Mouse (Mus musculus): ENCODE data around the gene Raver2. TPM values are rescaled to one million over a fixed set of nuclear protein-coding genes. Genes with fewer than 3 reads are reported as not detected.

The Raver2 gene
- polyA plus RNA-seq, 1 experiment, result 0.04 TPM

DNA sequence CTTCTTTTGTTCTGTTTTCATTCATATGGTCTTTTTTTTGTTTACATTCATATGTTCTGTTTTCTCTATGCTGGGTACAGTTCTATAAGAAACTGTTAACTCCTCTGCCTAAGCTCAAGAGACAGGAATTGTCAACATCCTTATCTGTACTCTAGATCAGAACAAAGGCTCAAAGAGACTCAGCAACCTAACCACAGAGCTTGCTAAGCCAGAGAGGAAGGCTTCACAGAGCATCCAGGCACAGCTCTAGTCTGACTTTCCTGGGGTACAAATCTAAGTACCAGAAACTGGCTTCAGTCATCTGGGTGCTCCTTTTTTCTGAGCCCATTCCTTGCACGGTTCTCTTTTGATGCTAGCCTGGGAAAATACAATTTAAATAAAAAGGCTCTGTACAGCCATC lies 99.0 kb downstream of the Raver2 start:
- Histone ChIP-seq H3K36me3 (ENCODE audit: control insufficient read depth, insufficient read depth) (peaks cover 27% of the 10 kb centered on the region), H3K4me3 (no peak overlapping the region), H3K79me2 (ENCODE audit: control insufficient read depth, insufficient read depth) (no peaks in the 10 kb centered on the region), H3K27me3 (ENCODE audit: control insufficient read depth, insufficient read depth, insufficient read length) (no peaks in the 10 kb centered on the region), H3ac (ENCODE audit: control insufficient read depth, insufficient read length) (no peak overlapping the region), H3K4me2 (ENCODE audit: low read depth) (no peak overlapping the region)
- TF ChIP-seq USF1 (IDR thresholded peaks at IDR 0.05; ENCODE audit: low read depth) (no peak), CEBPB (IDR thresholded peaks at IDR 0.05; ENCODE audit: insufficient read depth, poor library complexity, severe bottlenecking) (no peak), POLR2A (IDR thresholded peaks at IDR 0.05; ENCODE audit: insufficient read length, low read depth) (no peak), MYOD1 (IDR thresholded peaks at IDR 0.05; ENCODE audit: control insufficient read depth in 1 of 3, insufficient read length in 2 of 3, low read depth in 2 of 3) (no peak), TCF12 (IDR thresholded peaks at IDR 0.05; ENCODE audit: insufficient read depth, poor library complexity, severe bottlenecking) (no peak), SRF (IDR thresholded peaks at IDR 0.05; ENCODE audit: control insufficient read depth, insufficient read length, low read depth) (no peak), MAX (IDR thresholded peaks at IDR 0.05; ENCODE audit: low read depth) (no peak), MYOG (IDR thresholded peaks at IDR 0.05; ENCODE audit: control insufficient read depth in 1 of 3, insufficient read depth in 1 of 3, insufficient read length in 2 of 3, low read depth in 2 of 3) (no peak), REST (IDR thresholded peaks at IDR 0.05; ENCODE audit: insufficient read depth, insufficient read length) (no peak), E2F4 (IDR thresholded peaks at IDR 0.05; ENCODE audit: insufficient read depth) (no peak), POLR2AphosphoS2 (IDR thresholded peaks at IDR 0.05; ENCODE audit: insufficient read length, low read depth) (no peak), TCF3 (IDR thresholded peaks at IDR 0.05; ENCODE audit: insufficient read length, low read depth) (no peak)

- Histone ChIP-seq H3ac (ENCODE audit: control insufficient read depth, insufficient read length) (no peak overlapping the region), H3K4me2 (ENCODE audit: low read depth) (no peak overlapping the region), H3K36me3 (ENCODE audit: control insufficient read depth, insufficient read depth) (peaks cover 27% of the 10 kb centered on the region), H3K4me3 (no peak overlapping the region), H3K79me2 (ENCODE audit: control insufficient read depth, insufficient read depth) (no peaks in the 10 kb centered on the region), H3K27me3 (ENCODE audit: control insufficient read depth, insufficient read depth, insufficient read length) (no peaks in the 10 kb centered on the region)
- TF ChIP-seq MYOG (IDR thresholded peaks at IDR 0.05; ENCODE audit: control insufficient read depth in 1 of 3, insufficient read depth in 1 of 3, insufficient read length in 2 of 3, low read depth in 2 of 3), result no peak
- no peak for TF ChIP-seq TCF3 (IDR thresholded peaks at IDR 0.05; ENCODE audit: insufficient read length, low read depth)
- TF ChIP-seq E2F4 (IDR thresholded peaks at IDR 0.05; ENCODE audit: insufficient read depth), result no peak
- no peak for TF ChIP-seq MAX (IDR thresholded peaks at IDR 0.05; ENCODE audit: low read depth)
- no peak for TF ChIP-seq REST (IDR thresholded peaks at IDR 0.05; ENCODE audit: insufficient read depth, insufficient read length)
- no peak for TF ChIP-seq POLR2A (IDR thresholded peaks at IDR 0.05; ENCODE audit: insufficient read length, low read depth)
- TF ChIP-seq CEBPB (IDR thresholded peaks at IDR 0.05; ENCODE audit: insufficient read depth, poor library complexity, severe bottlenecking), result no peak
These were observed 99.5 kb downstream of the Raver2 start for GRCm38 (mm10) chr4:101168189-101168778.

- Histone ChIP-seq H3K27me3 (ENCODE audit: control insufficient read depth, insufficient read depth, insufficient read length) (no peaks in the 10 kb centered on the region), H3ac (ENCODE audit: control insufficient read depth, insufficient read length) (no peak overlapping the region), H3K4me2 (ENCODE audit: low read depth) (no peak overlapping the region), H3K4me3 (no peak overlapping the region), H3K79me2 (ENCODE audit: control insufficient read depth, insufficient read depth) (no peaks in the 10 kb centered on the region), H3K36me3 (ENCODE audit: control insufficient read depth, insufficient read depth) (peaks cover 27% of the 10 kb centered on the region)
- TF ChIP-seq POLR2A (IDR thresholded peaks at IDR 0.05; ENCODE audit: insufficient read length, low read depth), result no peak
- no peak for TF ChIP-seq REST (IDR thresholded peaks at IDR 0.05; ENCODE audit: insufficient read depth, insufficient read length)
These were observed 104.0 kb downstream of the Raver2 start for GRCm38 (mm10) chr4:101172738-101173137.

DNA sequence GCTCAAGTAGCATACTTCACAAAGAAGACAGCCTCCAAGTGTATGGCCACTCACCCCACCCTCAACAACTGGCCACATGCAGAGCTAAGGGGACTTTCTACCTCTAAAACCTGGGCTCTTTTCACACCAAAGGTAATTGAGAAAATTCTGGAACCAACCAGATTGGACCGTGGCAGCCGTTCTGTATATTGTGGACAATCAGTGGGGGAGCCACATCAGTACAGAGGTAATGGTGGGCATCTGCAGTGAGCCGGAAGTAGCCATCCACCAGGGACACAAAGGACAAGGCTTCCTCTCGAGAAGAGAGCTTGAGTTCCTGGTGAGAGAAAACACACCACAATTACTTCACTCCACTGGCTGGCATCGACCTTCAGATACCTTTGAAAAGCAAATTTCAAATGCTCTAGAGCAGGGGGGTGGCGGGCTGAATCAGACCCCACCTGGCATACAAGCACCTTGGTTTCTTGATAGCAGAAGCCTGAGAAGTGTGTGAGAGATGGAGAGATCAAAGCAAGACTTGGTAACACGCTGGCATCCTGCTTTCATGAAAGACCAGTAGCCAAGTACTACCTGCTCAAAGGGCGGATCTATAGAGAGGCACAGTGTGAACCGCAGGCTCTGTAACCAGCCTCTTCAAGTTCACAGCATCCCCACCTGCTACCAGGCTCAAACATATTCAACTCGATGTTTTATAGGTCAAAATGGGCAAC lies 106.3 kb downstream of the Raver2 start:
- H3K27me3 ChIP-seq (ENCODE audit: control insufficient read depth, insufficient read depth, insufficient read length), result no peaks in the 10 kb centered on the region
- no peak for TF ChIP-seq MAX (IDR thresholded peaks at IDR 0.05; ENCODE audit: low read depth)
- no peak for TF ChIP-seq REST (IDR thresholded peaks at IDR 0.05; ENCODE audit: insufficient read depth, insufficient read length)
- no peak for TF ChIP-seq TCF3 (IDR thresholded peaks at IDR 0.05; ENCODE audit: insufficient read length, low read depth)
- no peak for TF ChIP-seq CEBPB (IDR thresholded peaks at IDR 0.05; ENCODE audit: insufficient read depth, poor library complexity, severe bottlenecking)
- TF ChIP-seq SRF (IDR thresholded peaks at IDR 0.05; ENCODE audit: control insufficient read depth, insufficient read length, low read depth), result no peak
- no peak for TF ChIP-seq TCF12 (IDR thresholded peaks at IDR 0.05; ENCODE audit: insufficient read depth, poor library complexity, severe bottlenecking)
- no peak for TF ChIP-seq USF1 (IDR thresholded peaks at IDR 0.05; ENCODE audit: low read depth)
- TF ChIP-seq E2F4 (IDR thresholded peaks at IDR 0.05; ENCODE audit: insufficient read depth), result no peak
- no peak for TF ChIP-seq POLR2AphosphoS2 (IDR thresholded peaks at IDR 0.05; ENCODE audit: insufficient read length, low read depth)
- no peak overlapping the region for H3K4me3 ChIP-seq
- no peak overlapping the region for H3K4me2 ChIP-seq (ENCODE audit: low read depth)
- H3K79me2 ChIP-seq (ENCODE audit: control insufficient read depth, insufficient read depth), result no peaks in the 10 kb centered on the region
- H3K36me3 ChIP-seq (ENCODE audit: control insufficient read depth, insufficient read depth), result peaks cover 19% of the 10 kb centered on the region
- no peak overlapping the region for H3ac ChIP-seq (ENCODE audit: control insufficient read depth, insufficient read length)

- H3ac ChIP-seq (ENCODE audit: control insufficient read depth, insufficient read length), result no peak overlapping the region
- H3K4me2 ChIP-seq (ENCODE audit: low read depth), result no peak overlapping the region
- H3K27me3 ChIP-seq (ENCODE audit: control insufficient read depth, insufficient read depth, insufficient read length), result no peaks in the 10 kb centered on the region
- no peak overlapping the region for H3K4me3 ChIP-seq
- peaks cover 9% of the 10 kb centered on the region for H3K36me3 ChIP-seq (ENCODE audit: control insufficient read depth, insufficient read depth)
- H3K79me2 ChIP-seq (ENCODE audit: control insufficient read depth, insufficient read depth), result no peaks in the 10 kb centered on the region
- no peak for TF ChIP-seq MYOD1 (IDR thresholded peaks at IDR 0.05; ENCODE audit: control insufficient read depth in 1 of 3, insufficient read length in 2 of 3, low read depth in 2 of 3)
- TF ChIP-seq POLR2AphosphoS2 (IDR thresholded peaks at IDR 0.05; ENCODE audit: insufficient read length, low read depth), result no peak
- no peak for TF ChIP-seq MAX (IDR thresholded peaks at IDR 0.05; ENCODE audit: low read depth)
- no peak for TF ChIP-seq TCF3 (IDR thresholded peaks at IDR 0.05; ENCODE audit: insufficient read length, low read depth)
- TF ChIP-seq MYOG (IDR thresholded peaks at IDR 0.05; ENCODE audit: control insufficient read depth in 1 of 3, insufficient read depth in 1 of 3, insufficient read length in 2 of 3, low read depth in 2 of 3), result no peak
- no peak for TF ChIP-seq SRF (IDR thresholded peaks at IDR 0.05; ENCODE audit: control insufficient read depth, insufficient read length, low read depth)
- no peak for TF ChIP-seq REST (IDR thresholded peaks at IDR 0.05; ENCODE audit: insufficient read depth, insufficient read length)
- no peak for TF ChIP-seq E2F4 (IDR thresholded peaks at IDR 0.05; ENCODE audit: insufficient read depth)
- no peak for TF ChIP-seq POLR2A (IDR thresholded peaks at IDR 0.05; ENCODE audit: insufficient read length, low read depth)
- no peak for TF ChIP-seq USF1 (IDR thresholded peaks at IDR 0.05; ENCODE audit: low read depth)
- no peak for TF ChIP-seq CEBPB (IDR thresholded peaks at IDR 0.05; ENCODE audit: insufficient read depth, poor library complexity, severe bottlenecking)
- no peak for TF ChIP-seq TCF12 (IDR thresholded peaks at IDR 0.05; ENCODE audit: insufficient read depth, poor library complexity, severe bottlenecking)
These were observed 107.3 kb downstream of the Raver2 start for GRCm38 (mm10) chr4:101176123-101176522.
